Mouse (Mus musculus) gastrocnemius, postnatal 36 days (tissue): ENCODE measurements around the gene Cd3d. TPM values are rescaled to one million over a fixed set of nuclear protein-coding genes. Genes with fewer than 3 reads are reported as not detected.

ENCODE experiments used
- DNase-seq, 2 experiments: peaks; one replicate each; pipeline ENCODE4 v3.0.0; 2022
- intact Hi-C: fragments of 180-260 bp; cut with DNase I; formaldehyde crosslinking; loops from one replicate; pipeline ENCODE4 v1.15.1; 2025
- total RNA-seq, 2 experiments: library from RNA; stranded (reverse); gene quantifications; 2 replicates each; pipeline ENCODE4 v1.2.3; 2021

Cd3d gene
- total RNA-seq, 2 experiments from 2014 or later: 1.3 TPM; not detected in 1

DNA sequence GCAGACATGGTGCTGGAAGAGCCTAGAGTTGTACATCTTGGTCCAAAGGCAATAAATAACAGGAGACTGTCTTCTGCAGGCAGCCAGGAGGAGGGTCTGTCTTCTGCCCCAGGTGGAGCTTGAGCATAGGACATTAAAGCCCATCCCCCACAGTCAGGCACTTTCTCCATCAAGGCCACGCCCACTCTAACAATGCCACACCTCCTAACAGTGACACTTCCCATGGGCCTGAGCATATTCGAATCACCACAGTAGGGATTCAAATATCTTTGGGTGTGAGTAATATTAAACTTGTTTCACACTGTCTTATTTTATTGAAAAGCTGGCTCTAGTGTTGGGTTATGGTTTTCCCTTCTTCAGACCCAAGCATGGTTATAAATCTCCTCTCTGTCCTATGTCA, 10.2 kb downstream of the Cd3d start:
- intact Hi-C loops: no loop called here
- no peak for DNase-seq

DNA sequence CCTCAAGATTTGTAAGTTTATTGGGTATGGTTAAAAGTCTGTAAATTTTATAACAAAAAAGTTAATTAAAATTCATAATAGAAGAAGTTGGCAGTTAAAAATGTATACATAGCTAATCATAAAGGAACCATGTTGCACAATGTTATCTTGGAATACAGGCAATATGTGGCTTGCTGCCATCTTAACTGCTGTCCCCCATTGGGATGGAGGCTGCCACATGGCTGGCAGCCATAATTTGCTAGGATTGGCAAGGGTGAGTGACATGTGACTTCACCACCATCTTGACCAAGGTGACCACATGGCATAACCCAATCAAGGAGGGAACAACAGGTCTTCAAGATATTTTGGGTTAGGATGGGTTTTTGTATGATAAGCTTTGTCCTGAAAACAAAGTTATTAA, 10.7 kb downstream of the Cd3d start:
- intact Hi-C loops: no loop called here
- no peak for DNase-seq

DNA sequence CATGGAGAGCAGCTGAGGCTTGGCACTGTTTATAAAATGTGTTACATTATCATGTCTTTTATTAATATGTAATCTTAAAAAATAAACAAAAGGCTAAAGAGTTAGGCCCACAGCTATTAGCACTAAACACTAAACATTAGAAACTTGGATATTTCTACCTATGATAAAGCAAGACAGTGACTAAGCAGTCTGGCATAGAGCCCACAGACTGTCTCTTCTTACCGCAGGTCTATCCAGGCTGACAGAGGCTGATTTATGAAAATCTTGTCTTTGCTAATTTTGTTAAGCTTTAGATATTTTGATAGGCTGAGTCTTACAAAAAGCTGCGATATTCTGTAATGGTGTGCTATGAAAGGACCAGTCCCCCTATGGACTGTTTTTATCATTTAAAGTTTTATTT, 11.7 kb downstream of the Cd3d start:
- intact Hi-C loops: no loop called here
- no peak for DNase-seq

DNA sequence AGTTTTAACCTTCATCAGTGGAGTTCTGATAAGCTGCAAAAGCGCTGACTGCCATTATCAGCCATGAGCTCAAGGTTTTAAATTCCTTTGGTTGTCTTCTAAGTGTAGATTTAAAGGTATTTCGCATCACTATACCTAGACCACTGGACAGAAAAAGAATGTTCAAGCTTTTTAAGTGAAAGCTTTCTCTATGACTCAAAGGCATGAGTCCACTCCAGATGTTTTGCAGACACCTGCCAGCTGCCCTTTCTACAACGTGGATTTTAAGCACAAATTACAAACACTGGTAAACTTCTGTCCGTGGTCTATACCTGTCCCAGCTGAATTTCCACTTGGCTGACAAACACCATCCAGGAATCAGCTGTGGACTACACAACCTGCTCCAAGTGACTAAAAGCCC, 13.4 kb downstream of the Cd3d start:
- DNase-seq: no peak
- intact Hi-C loops: no loop called here

DNA sequence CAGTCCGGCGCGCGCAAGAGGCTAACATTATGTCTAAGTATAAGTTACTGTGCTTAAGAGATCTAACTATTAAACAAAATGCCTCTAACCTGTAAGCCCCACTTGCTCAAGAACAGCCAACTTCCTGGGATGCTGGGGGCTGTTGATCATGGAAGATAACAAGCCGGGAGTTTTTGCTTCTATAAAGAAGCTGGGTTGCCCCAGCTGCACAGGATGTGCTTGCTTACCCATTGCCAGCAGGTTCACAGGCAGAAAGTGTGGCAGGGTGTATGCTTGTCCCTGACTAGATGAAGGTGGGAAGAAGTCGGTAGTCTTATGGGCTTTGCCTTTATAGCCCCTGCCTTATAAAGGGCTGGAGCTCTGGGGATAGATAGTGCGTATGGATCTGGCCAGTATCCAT, 15.0 kb downstream of the Cd3d start:
- DNase-seq: no peak
- intact Hi-C loops: no loop called here

DNA sequence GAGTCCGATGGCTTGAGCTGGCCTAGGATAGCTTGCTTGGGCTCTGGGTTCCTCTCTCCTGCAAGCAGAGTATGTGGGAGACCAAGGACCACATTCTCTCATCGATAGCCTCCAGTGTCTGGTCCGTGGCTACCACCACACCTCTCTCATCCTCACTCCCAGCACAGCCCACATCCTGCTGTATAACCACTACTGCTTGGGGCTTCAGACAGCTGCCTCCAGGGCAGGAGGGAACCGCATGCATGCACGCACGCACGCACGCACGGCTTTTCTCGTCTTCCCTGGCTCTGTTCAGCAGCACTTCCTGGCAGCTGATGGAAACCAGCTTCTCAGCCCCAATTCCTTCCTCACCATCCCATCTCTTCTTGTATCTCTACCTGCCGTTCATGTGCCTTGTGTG, 16.6 kb downstream of the Cd3d start:
- no peak for DNase-seq
- intact Hi-C loops: no loop called here

DNA sequence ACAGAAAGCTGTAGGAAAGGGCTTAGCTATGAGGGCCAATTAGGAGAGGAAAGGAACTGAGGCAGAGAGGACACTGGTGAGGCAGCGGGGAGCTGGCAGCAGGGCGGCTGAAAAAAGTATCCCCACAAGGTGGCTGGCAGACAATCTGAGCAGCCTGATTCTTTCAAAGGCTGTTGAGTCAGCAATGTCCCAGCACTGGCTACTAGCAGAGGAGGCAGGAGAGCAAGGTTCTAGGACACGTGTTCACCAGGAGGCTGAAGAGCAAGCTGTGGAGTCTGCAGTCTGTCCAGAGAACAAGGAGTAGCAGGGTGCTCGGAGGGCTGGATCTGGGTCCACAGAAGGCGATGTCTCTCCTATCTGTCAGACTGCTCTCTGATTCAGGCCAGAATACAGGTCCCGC, 17.6 kb downstream of the Cd3d start:
- intact Hi-C loops: no loop called here
- DNase-seq: peak in 1 of 2 experiments; percentile 10

DNA sequence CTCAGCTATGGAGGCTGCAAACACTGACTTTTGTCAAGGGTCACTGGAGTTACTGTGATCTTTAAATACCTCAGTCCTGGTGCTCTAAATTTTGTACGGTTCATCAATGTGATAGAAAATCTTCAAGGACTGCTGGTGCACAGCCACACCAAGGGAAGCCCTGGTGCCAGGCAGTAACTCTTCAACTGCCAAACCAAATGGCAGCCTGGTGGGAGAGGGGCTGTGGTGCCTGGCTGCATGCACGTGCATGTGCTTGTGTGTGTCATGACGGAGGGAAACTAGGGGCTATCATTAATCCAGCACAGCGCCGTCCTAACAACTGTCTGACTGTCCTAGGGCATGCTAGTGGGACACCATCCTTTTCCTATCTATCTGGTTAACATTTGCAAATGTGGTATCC, 18.2 kb downstream of the Cd3d start:
- intact Hi-C loops: no loop called here

DNA sequence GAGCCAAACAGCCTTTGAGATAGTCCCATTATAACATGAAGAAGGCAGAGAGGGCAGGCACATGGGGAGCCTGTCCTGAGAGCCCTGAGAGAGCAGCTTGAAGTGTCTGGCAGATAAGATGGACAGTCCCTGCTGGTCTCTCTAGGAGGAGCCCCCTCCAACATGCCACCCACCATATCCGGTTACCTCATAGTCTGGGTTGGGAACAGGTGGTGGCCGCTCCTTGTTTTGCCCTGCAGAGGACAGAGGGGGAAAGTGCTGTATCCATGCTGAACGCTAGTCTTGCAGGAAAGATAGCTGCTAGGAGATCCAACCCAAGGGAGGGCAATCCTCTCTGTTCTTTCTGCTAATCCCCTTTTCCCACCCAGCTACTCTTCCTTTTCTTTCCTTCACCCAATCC, 18.7 kb downstream of the Cd3d start:
- intact Hi-C loops: no loop called here
- DNase-seq: no peak

More for the DNA sequence above, 18.2 kb downstream of the Cd3d start:
- DNase-seq: no peak

DNA sequence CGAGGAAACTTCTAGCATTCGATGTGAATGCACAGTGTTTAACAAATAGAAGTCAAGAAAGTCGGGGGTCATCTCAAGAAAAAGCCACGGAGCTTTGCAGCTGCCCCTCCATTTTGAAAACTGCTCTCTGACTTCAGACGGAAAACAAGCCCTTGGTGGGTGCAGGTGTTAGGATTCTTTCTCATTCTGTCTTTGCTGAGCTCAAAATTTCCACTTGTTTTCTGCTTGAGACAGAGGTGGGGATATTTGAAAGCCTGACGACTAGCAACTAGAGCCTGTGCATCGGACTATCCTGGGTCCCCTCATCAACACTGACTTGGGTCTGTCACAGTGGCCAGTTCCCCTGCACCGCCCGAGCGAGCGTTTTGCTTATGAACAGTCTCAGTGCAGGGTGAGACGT, 25.8 kb downstream of the Cd3d start:
- intact Hi-C loops: no loop called here
- no peak for DNase-seq

DNA sequence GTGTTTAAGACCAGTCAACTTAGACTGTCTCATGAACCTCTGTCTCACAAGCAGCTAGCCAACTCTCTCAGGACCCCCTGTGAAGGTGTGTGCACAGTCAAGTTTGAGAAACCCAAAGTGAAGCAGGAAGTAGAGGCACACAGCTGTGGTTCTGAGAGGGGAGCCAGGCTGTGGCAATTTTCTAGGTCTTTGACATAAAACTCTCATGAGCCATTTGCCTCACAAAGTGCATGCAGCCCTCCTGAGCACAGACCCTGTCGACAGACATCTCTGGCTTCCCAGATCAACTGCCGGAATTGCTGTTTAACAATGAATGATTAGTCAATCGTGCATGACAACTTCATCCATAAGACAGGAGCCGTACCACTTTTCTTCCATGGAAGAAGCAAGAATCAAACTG, 26.8 kb downstream of the Cd3d start:
- DNase-seq: no peak
- intact Hi-C loops: no loop called here

DNA sequence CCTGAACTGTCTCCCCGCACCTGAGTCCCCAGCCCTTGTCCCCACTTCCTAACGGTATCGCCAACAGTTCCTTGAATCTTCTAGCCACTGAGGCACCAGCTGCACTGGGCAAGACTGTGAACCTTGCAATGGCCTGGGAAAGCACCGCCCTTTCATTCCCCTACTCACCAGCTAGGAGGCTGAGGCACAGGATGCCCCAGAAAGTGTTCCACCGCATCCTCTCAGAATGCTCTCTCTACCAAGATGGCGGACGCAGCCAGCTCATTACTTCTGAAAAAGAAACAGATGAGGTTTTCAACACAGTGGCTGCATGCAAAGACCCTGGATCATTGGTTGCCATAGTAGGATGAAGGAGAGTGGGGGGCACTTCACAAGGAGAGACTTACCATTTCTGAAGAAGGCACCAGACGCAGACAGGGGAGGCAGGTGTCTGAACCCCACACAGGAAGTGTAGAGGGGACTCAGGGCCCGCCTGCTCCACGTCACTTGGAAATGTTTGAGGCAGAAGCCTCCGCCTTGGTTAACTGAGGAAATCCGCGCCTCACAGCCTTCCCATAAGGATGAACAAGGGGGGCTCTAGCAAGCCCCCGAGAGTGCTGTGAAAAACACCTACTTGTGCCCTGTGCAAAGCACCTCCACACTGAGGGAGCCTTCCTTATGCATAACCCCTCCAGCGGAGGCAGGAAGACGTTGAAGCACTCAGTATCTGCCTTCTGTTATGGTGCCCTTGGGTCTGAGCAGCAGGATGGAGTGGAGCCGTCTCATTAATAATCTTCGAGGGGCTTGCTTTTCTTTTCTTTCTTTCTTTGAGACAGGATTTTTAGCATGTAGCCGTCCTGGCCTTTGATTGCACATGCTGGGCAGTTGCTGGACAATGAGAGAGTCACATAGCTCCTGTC, 27.8 kb downstream of the Cd3d start, which contains the start of gene Cd3e:
Cd3e (minus strand) TSS at position 448 of the 899 bp plus-strand sequence.
- intact Hi-C loops: no loop called here
- DNase-seq: no peak

DNA sequence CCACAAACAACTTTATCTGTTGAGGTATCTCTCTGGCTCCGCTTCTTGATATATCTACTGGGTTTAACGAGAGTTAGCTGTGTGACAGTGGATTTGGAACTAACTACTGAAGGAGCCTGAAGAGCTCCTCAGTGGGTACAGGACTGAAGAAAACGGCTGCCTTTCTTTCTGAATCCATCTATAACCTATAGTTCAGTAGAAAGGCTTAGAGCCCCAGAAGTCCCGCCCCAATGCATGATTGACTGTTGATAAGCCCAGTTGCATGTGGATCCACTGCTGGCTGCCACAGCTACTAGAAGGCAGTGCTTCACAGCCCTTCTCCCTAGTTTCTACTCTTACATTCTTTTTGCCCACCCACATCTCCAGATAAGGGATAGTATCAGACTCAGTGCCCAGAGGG, 28.9 kb downstream of the Cd3d start:
- DNase-seq: no peak
- intact Hi-C loops: no loop called here

DNA sequence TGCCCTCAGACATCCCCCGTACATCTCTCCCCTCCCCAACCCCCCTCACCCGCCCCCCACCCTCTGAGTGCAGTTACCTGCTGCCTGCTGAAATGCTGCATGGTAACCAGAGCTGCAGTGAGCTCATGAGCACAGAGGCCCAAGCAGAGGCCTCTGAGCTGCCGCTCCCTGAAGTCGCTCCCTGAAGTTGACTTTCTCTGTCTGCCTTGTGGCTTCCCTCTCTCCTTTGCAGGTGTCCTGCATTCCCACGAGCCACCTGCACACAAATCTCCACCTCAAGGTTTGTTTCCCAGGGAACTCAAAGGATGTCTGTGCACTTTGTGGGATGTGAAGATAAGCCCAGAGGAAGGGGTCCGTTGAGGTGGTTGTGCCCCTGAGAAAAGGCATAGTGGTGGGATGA, 29.7 kb downstream of the Cd3d start:
- intact Hi-C loops: no loop called here
- DNase-seq: no peak

DNA sequence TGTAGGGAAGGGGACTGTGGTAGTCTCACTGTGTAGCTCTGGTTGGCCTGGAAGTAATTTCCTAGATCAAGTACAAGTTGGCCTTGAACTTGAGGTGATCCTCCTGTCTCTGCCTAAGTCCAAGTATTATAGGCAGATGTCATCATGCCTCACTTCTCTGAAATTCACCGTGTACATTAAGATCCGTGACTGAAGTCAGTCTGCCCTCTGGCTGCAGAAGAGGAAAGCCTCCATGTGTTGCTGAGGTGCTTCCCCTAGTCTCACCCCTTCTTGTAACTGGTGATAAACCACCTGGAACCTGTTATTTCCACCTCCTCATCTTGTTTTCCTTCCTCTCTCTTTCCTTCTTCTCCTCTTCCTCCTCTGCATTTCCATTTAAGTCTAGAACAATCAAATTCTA, 33.3 kb downstream of the Cd3d start:
- DNase-seq: no peak
- intact Hi-C loops: no loop called here

DNA sequence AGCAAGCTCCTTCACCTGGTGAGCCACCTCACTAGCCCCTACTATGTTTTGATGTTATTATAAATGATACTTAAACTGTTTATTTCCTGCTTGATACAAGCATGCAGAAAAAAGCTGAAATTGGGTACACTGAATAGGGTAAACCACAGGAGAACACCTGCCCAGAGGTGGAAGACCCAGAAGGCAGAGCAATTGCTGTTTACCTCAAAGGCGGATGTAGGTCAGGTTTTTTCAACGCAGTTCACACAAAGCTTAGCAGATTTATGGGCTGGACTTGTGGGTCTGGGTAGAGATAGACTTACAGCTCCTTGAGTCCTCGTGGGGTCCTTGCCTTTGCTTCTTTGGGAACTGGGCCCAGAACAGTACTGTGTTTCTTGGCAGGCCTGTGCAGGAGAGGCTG, 34.3 kb downstream of the Cd3d start:
- no peak for DNase-seq
- intact Hi-C loops: no loop called here

DNA sequence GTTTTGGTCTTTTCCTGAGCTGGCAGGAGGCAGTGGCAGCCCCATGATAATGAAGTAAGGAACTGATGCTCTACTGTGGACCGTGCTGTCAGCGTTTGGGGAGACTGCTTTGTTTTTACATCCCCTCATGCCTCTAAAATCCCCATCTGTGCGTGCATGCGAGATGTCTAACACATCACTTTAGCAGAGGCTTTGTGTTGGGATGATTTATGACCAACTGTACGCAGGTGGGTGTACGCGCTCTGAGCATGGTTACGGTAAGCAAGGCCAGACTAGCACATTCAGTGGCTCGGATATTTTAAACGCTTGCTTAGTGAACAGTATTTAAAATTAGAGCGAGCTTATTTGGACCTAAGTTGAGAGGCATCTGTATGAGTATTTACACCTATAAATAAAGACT, 36.4 kb downstream of the Cd3d start:
- no peak for DNase-seq
- intact Hi-C loops: no loop called here

DNA sequence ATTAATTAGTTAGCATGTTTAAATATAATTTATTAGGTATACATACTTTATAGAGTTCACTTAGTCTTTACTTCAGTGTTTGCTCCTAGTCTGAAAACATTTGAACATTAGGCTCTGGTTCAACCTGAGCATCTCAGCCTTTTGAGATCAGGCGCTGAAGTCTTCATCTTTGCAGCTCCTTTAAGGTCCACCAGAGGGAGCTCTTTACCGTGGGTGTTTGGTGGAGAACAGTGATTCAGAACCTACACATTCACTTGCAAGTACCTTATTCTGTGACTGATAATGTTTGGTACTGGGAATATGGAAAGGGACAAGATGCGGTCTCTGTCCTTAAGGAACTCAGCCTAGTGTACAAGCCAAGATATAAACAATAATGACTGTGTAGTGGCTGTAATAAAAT, 41.2 kb downstream of the Cd3d start:
- intact Hi-C loops: loop anchor here (5.0 kb wide), 2 partner anchors 110 to 125 kb away; no protein-coding TSS in a partner anchor
- no peak for DNase-seq

DNA sequence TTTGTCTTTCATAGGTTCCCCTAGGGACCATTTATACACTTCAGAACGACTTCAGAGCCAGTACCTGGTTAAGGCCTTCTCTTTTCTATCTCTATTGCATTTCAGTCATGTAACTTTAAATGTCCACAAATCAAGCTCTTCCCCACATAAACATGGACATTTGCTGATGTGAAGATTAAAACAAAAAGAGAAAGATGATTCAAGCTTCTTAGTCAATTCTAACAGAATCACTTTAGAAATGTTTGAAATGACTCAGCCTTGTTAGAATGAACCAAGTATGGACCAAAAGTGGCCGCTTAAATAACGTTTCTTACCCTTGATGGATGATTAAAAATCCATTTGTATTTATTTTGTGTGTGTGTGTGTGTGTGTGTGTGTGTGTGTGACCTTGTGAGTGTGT, 42.1 kb downstream of the Cd3d start:
- intact Hi-C loops: loop anchor here (5.0 kb wide), 2 partner anchors 109 to 124 kb away; no protein-coding TSS in a partner anchor
- no peak for DNase-seq

DNA sequence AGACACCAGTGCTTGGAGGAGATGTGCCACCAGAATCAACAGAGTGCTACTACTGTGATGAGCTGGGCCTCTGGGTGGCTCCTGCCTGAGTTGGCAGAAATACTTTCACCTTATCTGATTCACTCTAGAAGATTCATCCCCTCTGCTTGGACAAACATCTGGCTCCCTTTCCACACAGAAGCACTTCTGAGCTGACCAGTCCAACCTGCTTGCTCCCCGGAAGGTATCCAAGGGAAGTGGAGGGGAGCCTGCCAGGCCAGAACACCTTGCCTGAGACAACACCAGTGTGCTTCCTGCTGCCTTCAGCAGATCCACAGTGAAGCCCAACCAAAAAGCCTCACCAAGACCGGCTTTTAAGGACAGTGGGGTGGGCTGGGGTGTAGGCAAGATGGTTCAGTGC, 42.6 kb downstream of the Cd3d start:
- intact Hi-C loops: loop anchor here (5.0 kb wide), 2 partner anchors 108 to 123 kb away; no protein-coding TSS in a partner anchor
- DNase-seq: no peak

DNA sequence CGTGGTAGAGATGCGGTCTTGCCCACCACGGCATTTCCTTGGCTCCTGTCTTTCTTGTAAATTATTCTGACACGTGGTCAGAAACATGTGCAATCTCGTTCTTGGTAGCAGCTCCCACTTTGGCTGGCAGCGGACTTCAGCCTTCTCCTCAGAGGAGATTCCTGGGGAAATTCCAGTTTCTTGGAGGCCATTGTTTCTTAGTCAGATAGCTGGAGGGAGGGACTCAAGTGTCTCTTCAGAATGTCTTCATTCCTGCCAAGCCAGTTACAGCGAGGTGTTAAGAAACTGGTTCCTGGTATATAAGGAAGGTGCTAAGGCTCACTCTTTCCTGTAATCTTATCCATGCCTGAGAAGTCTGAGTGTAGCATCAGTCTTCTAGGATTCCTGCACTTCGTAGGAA, 45.8 kb downstream of the Cd3d start:
- no peak for DNase-seq
- intact Hi-C loops: no loop called here

DNA sequence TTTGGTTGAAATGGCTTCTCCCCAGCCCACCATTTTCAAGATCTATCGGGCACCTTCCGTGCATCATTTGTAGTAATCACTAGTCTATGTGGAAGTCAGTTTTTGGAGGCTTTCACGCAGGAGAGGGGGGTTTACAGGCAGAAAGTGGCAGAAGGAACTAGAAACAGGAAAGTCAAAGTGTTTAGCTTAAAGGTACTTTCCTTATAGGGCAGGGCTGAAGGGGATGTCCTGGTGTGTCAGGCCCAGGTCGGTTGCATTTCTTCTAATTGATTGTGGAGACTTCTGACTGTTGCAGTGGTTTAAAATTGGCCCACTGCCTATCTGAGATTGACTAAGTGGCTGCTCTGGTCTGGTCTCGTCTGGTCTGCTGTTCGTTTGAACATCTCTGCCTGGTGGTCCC, 48.8 kb downstream of the Cd3d start:
- DNase-seq: no peak
- intact Hi-C loops: no loop called here
